Mouse (Mus musculus) ES-Bruce4 (cell line): ENCODE data around the gene Chit1.

Source experiments
- CTCF ChIP-seq: IDR thresholded peaks from one replicate; pipeline ENCODE4 v1.8.1; 2011; ENCODE audit warnings: low read depth, low read length
- EP300 ChIP-seq: IDR thresholded peaks from 2 replicates; pipeline ENCODE4 v1.6.1; 2011; ENCODE audit warnings: low read depth, low read length; ENCODE audit not compliant: insufficient read depth
- POLR2A ChIP-seq: IDR thresholded peaks from one replicate; pipeline ENCODE4 v1.8.1; 2011; ENCODE audit warnings: low read length; ENCODE audit not compliant: insufficient read depth

- TF ChIP-seq POLR2A (no peak), EP300 (no peak), CTCF (no peak)
These were observed 19.2 kb upstream of the Chit1 start for GRCm38 (mm10) chr1:134091851-134092250.
